Mouse (Mus musculus) forebrain, embryonic 15.5 days (tissue): ENCODE data around the gene Pafah1b3. TPM values are rescaled to one million over a fixed set of nuclear protein-coding genes. Genes with fewer than 3 reads are reported as not detected.

ENCODE experiments used
- ATAC-seq: fragments of 200-750 bp; cut with Nextera tagmentation; replicated peaks from 2 replicates; pipeline ENCODE4 v1.8.0; 2017; ENCODE audit warnings: mild to moderate bottlenecking, moderate TSS enrichment, moderate library complexity
- H3K27ac ChIP-seq: fragments of 300-500 bp; sonication (generic); replicated peaks from 2 replicates; pipeline ENCODE4 v1.5.1; 2015; ENCODE audit warnings: mild to moderate bottlenecking, inconsistent platforms
- H3K27me3 ChIP-seq: fragments of 300-500 bp; sonication (generic); 2 replicates; pipeline ENCODE4 v1.6.1; 2015; ENCODE audit warnings: inconsistent platforms
- H3K36me3 ChIP-seq: fragments of 300-500 bp; sonication (generic); 2 replicates; pipeline ENCODE4 v1.6.1; 2015; ENCODE audit warnings: mild to moderate bottlenecking, inconsistent platforms
- H3K4me1 ChIP-seq: fragments of 300-500 bp; sonication (generic); 2 replicates; pipeline ENCODE4 v1.6.1; 2015; ENCODE audit warnings: inconsistent platforms
- H3K4me2 ChIP-seq: fragments of 300-500 bp; sonication (generic); replicated peaks from 2 replicates; pipeline ENCODE4 v1.6.1; 2015; ENCODE audit warnings: mild to moderate bottlenecking, inconsistent platforms
- H3K4me3 ChIP-seq: fragments of 300-500 bp; sonication (generic); 2 replicates; pipeline ENCODE4 v1.5.1; 2015; ENCODE audit warnings: mild to moderate bottlenecking, inconsistent platforms
- H3K9ac ChIP-seq: fragments of 300-500 bp; sonication (generic); replicated peaks from 2 replicates; pipeline ENCODE4 v1.6.1; 2015; ENCODE audit warnings: mild to moderate bottlenecking, inconsistent platforms
- H3K9me3 ChIP-seq: fragments of 300-500 bp; sonication (generic); 2 replicates; pipeline ENCODE4 v1.6.1; 2016; ENCODE audit warnings: inconsistent platforms
- WGBS: fragments of 180-500 bp; shearing (Covaris S2); methylation state at CpG from one replicate; pipeline ENCODE4 v1.1.7; 2015; ENCODE audit warnings: mixed read lengths; 5-methylcytosine and 5-hydroxymethylcytosine counted together
- polyA plus RNA-seq: library from polyadenylated mRNA; unstranded; fragments of >200 nt; fragmentation: Nextera tagmentation; extraction: Ambion mirVana; gene quantifications from 2 replicates; pipeline ENCODE4 v1.2.1, GENCODE M21; 2015

Gene Pafah1b3
- polyA plus RNA-seq, 1 experiment from 2014 or later: 521 TPM

GRCm38 (mm10) chr7:25316532-25317445 lies 19.0 kb upstream of the Pafah1b3 start, which contains the start of gene Megf8:
TSS of gene Megf8 (plus strand) at chr7:25317164.
- Histone ChIP-seq H3K4me3 (peak within 1 kb of the TSS; percentile 73), H3K9ac (peak within 1 kb of the TSS; percentile 79), H3K27me3 (peaks cover 33% of the 10 kb centered on the region), H3K36me3 (no peaks in the 10 kb centered on the region), H3K9me3 (no peaks in the 10 kb centered on the region), H3K4me1 (peaks cover 41% of the 10 kb centered on the region), H3K27ac (peak within 1 kb of the TSS; percentile 88), H3K4me2 (peak within 1 kb of the TSS; percentile 91)
- under 1% methylated on average over 52 of the region's 52 CpGs for WGBS
- peak; percentile 98 for ATAC-seq

DNA sequence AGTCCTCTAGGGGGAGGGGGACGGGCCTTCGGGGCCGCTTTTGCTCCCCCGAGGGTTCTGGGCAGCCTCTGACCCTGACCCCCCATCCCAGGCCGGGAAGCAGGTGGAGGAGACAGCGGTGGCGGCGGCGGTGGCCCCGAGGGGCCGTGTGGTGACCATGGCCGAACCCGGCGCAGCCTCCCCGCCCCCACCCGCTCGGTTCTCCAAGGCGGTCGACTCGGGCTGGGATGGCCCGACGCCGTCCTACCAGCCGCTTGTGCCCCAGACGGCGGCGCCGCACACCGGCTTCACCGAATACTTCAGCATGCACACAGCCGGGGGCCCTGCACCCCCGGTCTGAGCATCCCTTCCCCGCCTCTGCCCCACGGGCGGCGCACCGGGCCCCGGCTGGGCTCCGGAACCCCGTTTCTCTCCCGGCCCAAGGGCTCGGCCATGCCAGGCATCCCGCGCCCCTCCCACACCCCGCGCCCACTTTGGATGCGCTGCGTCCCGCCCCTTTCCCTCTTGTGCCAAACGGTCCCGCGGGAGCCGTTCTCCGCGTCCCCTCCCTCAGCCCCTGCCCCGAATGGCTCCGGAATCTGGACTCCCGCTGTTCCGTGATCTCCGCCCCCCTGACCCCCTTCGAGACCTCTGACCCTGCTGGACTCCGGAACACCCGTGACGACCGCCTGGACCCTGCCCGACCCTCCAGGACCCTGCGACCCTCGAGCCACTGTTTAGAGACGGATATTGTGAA lies 17.7 kb upstream of the Pafah1b3 start:
- ATAC-seq: no peak
- Histone ChIP-seq H3K4me1 (peaks cover 35% of the 10 kb centered on the region), H3K27me3 (peaks cover 42% of the 10 kb centered on the region), H3K9me3 (no peaks in the 10 kb centered on the region), H3K9ac (peak overlapping the region; percentile 37), H3K36me3 (no peaks in the 10 kb centered on the region), H3K27ac (peak overlapping the region; percentile 88; the same call in 1 of the 2 replicates), H3K4me2 (peak overlapping the region; percentile 68), H3K4me3 (peak overlapping the region; percentile 73)
- WGBS: 1% methylated on average over 68 of the region's 69 CpGs

- 2% methylated on average over 40 of the region's 51 CpGs for WGBS
- H3K27me3 ChIP-seq: peaks cover 42% of the 10 kb centered on the region
- peak overlapping the region; percentile 37 for H3K9ac ChIP-seq
- no peaks in the 10 kb centered on the region for H3K36me3 ChIP-seq
- ATAC-seq: no peak
- H3K9me3 ChIP-seq: no peaks in the 10 kb centered on the region
- H3K4me1 ChIP-seq: peaks cover 35% of the 10 kb centered on the region
- peak overlapping the region; percentile 68 for H3K4me2 ChIP-seq
- H3K27ac ChIP-seq: no peak overlapping the region
- H3K4me3 ChIP-seq: peak overlapping the region; percentile 73
Measured at GRCm38 (mm10) chr7:25314606-25315305, 17.0 kb upstream of the Pafah1b3 start.

DNA sequence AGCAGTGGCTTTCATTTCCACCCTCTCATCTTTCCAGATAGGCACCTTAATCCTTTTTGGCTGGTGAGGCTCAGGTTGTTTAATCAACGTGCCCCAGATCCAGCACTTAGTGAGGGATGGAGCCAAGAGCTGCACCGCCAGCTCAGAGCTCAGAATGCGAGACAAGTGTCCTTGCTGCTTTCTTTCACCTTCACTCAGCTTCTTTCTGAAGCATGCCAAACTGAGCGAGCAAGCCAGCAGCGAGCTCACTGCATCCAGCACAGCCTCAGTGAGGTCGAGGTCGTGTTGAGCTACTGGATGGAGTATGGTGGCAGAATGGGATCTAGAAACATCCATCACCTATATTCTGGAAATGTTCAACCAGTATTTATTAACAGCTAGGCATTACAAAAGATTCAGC lies 15.5 kb upstream of the Pafah1b3 start:
- no peaks in the 10 kb centered on the region for H3K36me3 ChIP-seq
- ATAC-seq: no peak
- H3K4me2 ChIP-seq: no peak overlapping the region
- H3K27me3 ChIP-seq: peaks cover 42% of the 10 kb centered on the region
- H3K4me3 ChIP-seq: no peak overlapping the region
- H3K4me1 ChIP-seq: peaks cover 29% of the 10 kb centered on the region
- no peak overlapping the region for H3K27ac ChIP-seq
- no peaks in the 10 kb centered on the region for H3K9me3 ChIP-seq
- 35% methylated on average over 7 of the region's 7 CpGs for WGBS
- no peak overlapping the region for H3K9ac ChIP-seq

- Histone ChIP-seq H3K27ac (no peak overlapping the region), H3K9ac (no peak overlapping the region), H3K4me3 (no peak overlapping the region), H3K27me3 (peaks cover 42% of the 10 kb centered on the region), H3K4me2 (no peak overlapping the region), H3K4me1 (peaks cover 21% of the 10 kb centered on the region), H3K36me3 (no peaks in the 10 kb centered on the region), H3K9me3 (no peaks in the 10 kb centered on the region)
- 80% methylated on average over 11 of the region's 11 CpGs for WGBS
- no peak for ATAC-seq
Measured at GRCm38 (mm10) chr7:25311193-25311592, 13.4 kb upstream of the Pafah1b3 start.

- no peak overlapping the region for H3K4me3 ChIP-seq
Measured at GRCm38 (mm10) chr7:25309425-25309824, 11.6 kb upstream of the Pafah1b3 start.

GRCm38 (mm10) chr7:25308702-25309318 lies 11.0 kb upstream of the Pafah1b3 start:
- peaks cover 27% of the 10 kb centered on the region for H3K27me3 ChIP-seq
- H3K4me1 ChIP-seq: peaks cover 12% of the 10 kb centered on the region
- no peaks in the 10 kb centered on the region for H3K36me3 ChIP-seq
- WGBS: 71% methylated on average over 17 of the region's 17 CpGs
- no peaks in the 10 kb centered on the region for H3K9me3 ChIP-seq
- no peak overlapping the region for H3K27ac ChIP-seq
- ATAC-seq: no peak
- H3K4me3 ChIP-seq: no peak overlapping the region
- no peak overlapping the region for H3K4me2 ChIP-seq
- no peak overlapping the region for H3K9ac ChIP-seq

More at GRCm38 (mm10) chr7:25309425-25309824, 11.6 kb upstream of the Pafah1b3 start:
- H3K4me2 ChIP-seq: no peak overlapping the region
- no peak overlapping the region for H3K9ac ChIP-seq
- H3K36me3 ChIP-seq: no peaks in the 10 kb centered on the region
- no peaks in the 10 kb centered on the region for H3K9me3 ChIP-seq
- H3K4me1 ChIP-seq: peaks cover 13% of the 10 kb centered on the region
- H3K27ac ChIP-seq: no peak overlapping the region
- WGBS: 88% methylated on average over 9 of the region's 9 CpGs
- H3K27me3 ChIP-seq: peaks cover 33% of the 10 kb centered on the region
- no peak for ATAC-seq

DNA sequence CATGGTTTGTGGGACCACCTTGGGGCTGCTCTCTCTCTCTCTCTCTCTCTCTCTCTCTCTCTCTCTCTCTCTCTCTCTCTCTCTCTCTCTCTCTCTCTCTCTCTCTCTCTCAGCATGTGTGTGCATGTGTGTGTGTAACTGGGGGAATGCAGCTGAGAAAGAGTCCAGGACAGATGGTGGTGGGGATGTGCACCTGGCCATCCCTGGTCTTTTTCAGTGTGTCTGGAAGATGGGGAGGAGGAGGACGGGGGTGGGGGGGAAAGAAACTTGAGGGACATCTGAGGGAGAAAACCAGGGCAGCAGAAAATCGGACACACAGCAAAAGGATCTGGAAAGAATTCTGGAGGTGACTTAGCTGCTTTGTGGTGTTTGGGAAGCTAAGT lies 8.8 kb upstream of the Pafah1b3 start:
- no peaks in the 10 kb centered on the region for H3K9me3 ChIP-seq
- ATAC-seq: 0 out of 2 replicates have a peak, but pooled peaks have one; percentile 23
- peaks cover 12% of the 10 kb centered on the region for H3K4me1 ChIP-seq
- H3K9ac ChIP-seq: peak overlapping the region; percentile 87; the same call in 1 of the 2 replicates
- peak overlapping the region; percentile 82 for H3K27ac ChIP-seq
- peak overlapping the region; percentile 91 for H3K4me2 ChIP-seq
- peaks cover 6% of the 10 kb centered on the region; the same call in 1 of the 2 replicates for H3K27me3 ChIP-seq
- 44% methylated on average over 2 of the region's 2 CpGs for WGBS
- H3K4me3 ChIP-seq: peak overlapping the region; percentile 81
- H3K36me3 ChIP-seq: no peaks in the 10 kb centered on the region

GRCm38 (mm10) chr7:25305956-25306613 lies 8.3 kb upstream of the Pafah1b3 start, which contains the start of gene Tmem145:
TSS of gene Tmem145 (plus strand) at chr7:25306106.
- peaks cover 1% of the 10 kb centered on the region; the same call in 1 of the 2 replicates for H3K27me3 ChIP-seq
- H3K36me3 ChIP-seq: no peaks in the 10 kb centered on the region
- H3K27ac ChIP-seq: peak within 1 kb of the TSS; percentile 82
- peaks cover 12% of the 10 kb centered on the region for H3K4me1 ChIP-seq
- peak; percentile 74 for ATAC-seq
- 0% methylated on average over 46 of the region's 47 CpGs for WGBS
- H3K4me3 ChIP-seq: peak within 1 kb of the TSS; percentile 81
- peak within 1 kb of the TSS; percentile 91 for H3K4me2 ChIP-seq
- no peaks in the 10 kb centered on the region for H3K9me3 ChIP-seq
- H3K9ac ChIP-seq: peak within 1 kb of the TSS; percentile 87

DNA sequence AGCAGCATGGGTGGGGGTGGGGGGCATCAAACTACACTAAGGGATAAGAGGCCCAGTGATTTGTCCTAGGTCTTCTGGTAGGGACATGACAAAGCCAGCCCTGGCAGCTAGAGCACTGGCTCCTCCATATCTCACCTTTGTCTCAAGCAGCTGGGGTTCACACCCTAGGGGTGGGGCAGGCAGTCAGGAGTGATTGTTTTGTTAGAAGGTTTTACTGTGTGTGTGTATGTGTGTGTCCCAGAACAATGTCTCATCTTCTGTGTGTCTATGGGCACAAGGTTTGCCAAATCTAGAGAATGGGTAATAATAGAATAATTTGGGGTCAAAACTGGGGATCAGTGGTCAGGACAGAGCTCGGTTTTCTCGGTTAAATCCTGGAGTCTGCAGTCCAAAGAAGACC lies 7.7 kb upstream of the Pafah1b3 start:
- Histone ChIP-seq H3K36me3 (no peaks in the 10 kb centered on the region), H3K9me3 (no peaks in the 10 kb centered on the region), H3K9ac (peak overlapping the region; percentile 87), H3K4me1 (peaks cover 12% of the 10 kb centered on the region), H3K4me3 (peak overlapping the region; percentile 81), H3K4me2 (peak overlapping the region; percentile 91), H3K27ac (peak overlapping the region; percentile 82; the same call in 1 of the 2 replicates), H3K27me3 (no peaks in the 10 kb centered on the region)
- 0% methylated on average over 2 of the region's 2 CpGs for WGBS
- 0 out of 2 replicates have a peak, but pooled peaks have one; percentile 5 for ATAC-seq

GRCm38 (mm10) chr7:25303685-25304006 lies 5.9 kb upstream of the Pafah1b3 start:
- Histone ChIP-seq H3K36me3 (no peaks in the 10 kb centered on the region), H3K27ac (no peak overlapping the region), H3K4me1 (peaks cover 14% of the 10 kb centered on the region), H3K9me3 (no peaks in the 10 kb centered on the region), H3K9ac (no peak overlapping the region), H3K4me2 (no peak overlapping the region), H3K4me3 (no peak overlapping the region), H3K27me3 (no peaks in the 10 kb centered on the region)
- WGBS: 84% methylated on average over 3 of the region's 3 CpGs
- no peak for ATAC-seq
